Mouse (Mus musculus) heart, embryonic 12.5 days (tissue): ENCODE measurements around the gene Ciita. TPM values are rescaled to one million over a fixed set of nuclear protein-coding genes. Genes with fewer than 3 reads are reported as not detected.

ENCODE experiments used
- ATAC-seq: fragments of 200-750 bp; cut with Nextera tagmentation; 2 replicates; pipeline ENCODE4 v1.8.0; 2017; ENCODE audit warnings: moderate TSS enrichment, moderate library complexity; ENCODE audit not compliant: insufficient number of reproducible peaks, low FRiP score
- H3K27ac ChIP-seq: fragments of 300-500 bp; sonication (generic); 2 replicates; pipeline ENCODE4 v1.5.1; 2016; ENCODE audit warnings: mild to moderate bottlenecking, moderate library complexity; ENCODE audit not compliant: poor library complexity, severe bottlenecking
- H3K27me3 ChIP-seq: fragments of 300-500 bp; sonication (generic); replicated peaks from 2 replicates; pipeline ENCODE4 v1.6.1; 2016; ENCODE audit warnings: mild to moderate bottlenecking, moderate library complexity
- H3K36me3 ChIP-seq: fragments of 300-500 bp; sonication (generic); 2 replicates; pipeline ENCODE4 v1.6.1; 2016; ENCODE audit warnings: mild to moderate bottlenecking, moderate library complexity
- H3K4me1 ChIP-seq: fragments of 300-500 bp; sonication (generic); replicated peaks from 2 replicates; pipeline ENCODE4 v1.6.1; 2016; ENCODE audit warnings: mild to moderate bottlenecking
- H3K4me2 ChIP-seq: fragments of 300-500 bp; sonication (generic); 2 replicates; pipeline ENCODE4 v1.6.1; 2016; ENCODE audit warnings: mild to moderate bottlenecking, moderate library complexity
- H3K4me3 ChIP-seq: fragments of 300-500 bp; sonication (generic); 2 replicates; pipeline ENCODE4 v1.5.1; 2016; ENCODE audit warnings: mild to moderate bottlenecking
- H3K9ac ChIP-seq: fragments of 300-500 bp; sonication (generic); 2 replicates; pipeline ENCODE4 v1.6.1; 2016; ENCODE audit warnings: mild to moderate bottlenecking, moderate library complexity
- H3K9me3 ChIP-seq: fragments of 300-500 bp; sonication (generic); replicated peaks from 2 replicates; pipeline ENCODE4 v1.6.1; 2016; ENCODE audit warnings: mild to moderate bottlenecking, moderate library complexity
- WGBS: fragments of 180-500 bp; shearing (Covaris S2); methylation state at CpG from one replicate; pipeline ENCODE4 v1.1.7; 2016; 5-methylcytosine and 5-hydroxymethylcytosine counted together
- polyA plus RNA-seq: library from polyadenylated mRNA; unstranded; fragments of >200 nt; fragmentation: Nextera tagmentation; extraction: Ambion mirVana; gene quantifications from 2 replicates; pipeline ENCODE4 v1.2.1, GENCODE M21; 2016

Ciita gene
- polyA plus RNA-seq, 1 experiment from 2014 or later: 0.17 TPM

DNA sequence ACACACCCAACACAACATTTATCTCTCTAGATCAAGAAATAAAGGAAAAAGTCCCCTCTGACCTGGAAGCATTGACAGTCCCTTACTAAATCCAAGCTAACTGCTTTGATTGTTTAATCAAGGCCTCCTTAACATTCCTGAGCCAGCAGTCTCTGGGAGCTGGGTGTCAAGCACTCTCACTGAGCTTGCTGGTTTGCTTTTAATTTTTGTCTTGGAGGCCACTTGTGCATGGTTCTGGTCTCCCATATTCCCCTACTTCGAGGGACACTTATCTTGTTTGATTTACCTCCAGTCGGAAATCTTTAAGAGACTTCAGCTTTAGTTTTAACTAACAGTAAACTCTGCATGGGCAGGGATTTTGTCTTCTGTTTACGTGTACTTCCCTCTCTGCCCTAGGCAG, 4.9 kb upstream of the Ciita start:
- Histone ChIP-seq H3K27me3 (peaks cover 1% of the 10 kb centered on the region; the same call in 1 of the 2 replicates), H3K9ac (no peak overlapping the region), H3K27ac (no peak overlapping the region), H3K36me3 (no peaks in the 10 kb centered on the region), H3K9me3 (no peaks in the 10 kb centered on the region), H3K4me3 (no peak overlapping the region), H3K4me2 (no peak overlapping the region), H3K4me1 (peaks cover 12% of the 10 kb centered on the region)
- 57% methylated on average over 3 of the region's 3 CpGs for WGBS
- no peak for ATAC-seq

DNA sequence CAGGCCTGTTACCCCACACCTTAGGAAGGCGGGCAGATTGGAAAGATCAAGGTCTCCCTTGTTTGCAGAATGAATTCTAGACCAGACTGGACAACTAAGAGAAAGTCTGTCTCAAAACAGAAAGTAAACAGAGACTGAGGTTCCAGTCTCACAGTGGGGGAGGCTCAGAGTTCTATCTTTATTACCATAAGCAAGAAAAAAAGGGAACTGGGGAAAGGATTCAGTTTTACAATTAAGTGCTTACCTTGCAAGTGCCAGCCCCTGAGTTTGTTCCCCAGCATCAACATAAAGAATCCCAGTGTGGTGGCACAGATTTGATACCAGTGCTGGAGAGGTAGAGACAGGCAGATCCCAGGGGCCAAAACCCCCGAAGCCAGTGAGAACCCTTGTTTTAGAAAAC, 3.9 kb upstream of the Ciita start:
- whole genome bisulfite sequencing: 67% methylated on average over 2 of the region's 2 CpGs
- H3K27ac ChIP-seq: no peak overlapping the region

DNA sequence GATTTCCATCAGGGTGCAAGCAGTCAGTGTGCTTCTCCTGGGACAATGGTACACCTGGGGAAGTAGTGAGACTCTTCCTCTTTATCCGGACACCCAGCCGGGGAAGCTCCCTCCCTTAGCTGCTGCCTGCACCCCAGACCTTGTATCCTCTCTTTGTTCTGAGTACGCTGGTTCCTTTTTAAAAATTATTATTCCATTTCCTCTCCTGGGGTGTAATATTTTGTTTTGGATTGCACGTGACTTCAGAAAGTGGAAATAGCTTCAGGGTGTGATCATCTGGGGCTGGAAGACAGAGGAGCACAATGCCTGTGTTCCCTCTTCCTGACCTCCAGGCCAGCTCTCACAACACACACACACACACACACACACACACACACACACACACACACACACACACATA, 2.5 kb downstream of the Ciita start:
- peaks cover 13% of the 10 kb centered on the region; the same call in 1 of the 2 replicates for H3K27me3 ChIP-seq
- H3K36me3 ChIP-seq: no peaks in the 10 kb centered on the region
- H3K9ac ChIP-seq: no peak overlapping the region
- H3K9me3 ChIP-seq: no peaks in the 10 kb centered on the region
- 61% methylated on average over 4 of the region's 4 CpGs for WGBS
- ATAC-seq: no peak
- no peak overlapping the region for H3K4me2 ChIP-seq
- H3K27ac ChIP-seq: no peak overlapping the region
- H3K4me1 ChIP-seq: no peaks in the 10 kb centered on the region
- H3K4me3 ChIP-seq: no peak overlapping the region

More for the DNA sequence above, 3.9 kb upstream of the Ciita start:
- Histone ChIP-seq H3K4me3 (no peak overlapping the region), H3K27me3 (peaks cover 8% of the 10 kb centered on the region; the same call in 1 of the 2 replicates), H3K9me3 (no peaks in the 10 kb centered on the region), H3K36me3 (no peaks in the 10 kb centered on the region), H3K4me1 (peaks cover 12% of the 10 kb centered on the region), H3K9ac (no peak overlapping the region), H3K4me2 (no peak overlapping the region)
- no peak for ATAC-seq

DNA sequence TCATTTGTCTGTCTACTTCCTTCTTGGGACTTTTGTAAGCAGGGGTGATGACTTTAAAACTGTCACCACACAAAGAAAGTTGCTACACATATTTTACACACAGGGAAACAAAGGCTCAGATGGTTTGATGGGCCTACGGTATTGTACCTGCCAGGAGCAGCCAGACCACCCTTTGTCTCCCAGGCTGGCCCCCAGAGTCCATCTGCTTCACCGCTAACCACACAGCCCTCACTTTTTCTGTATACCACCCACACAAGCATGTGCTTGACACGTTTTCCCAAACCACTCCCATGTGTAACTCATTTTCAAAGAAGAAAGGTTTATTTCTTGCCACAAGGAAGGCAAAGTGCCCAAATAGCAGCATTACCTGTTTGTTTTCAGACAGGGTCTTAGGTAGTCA, 7.1 kb downstream of the Ciita start:
- H3K4me1 ChIP-seq: peaks cover 12% of the 10 kb centered on the region
- WGBS: 71% methylated on average over 3 of the region's 3 CpGs

DNA sequence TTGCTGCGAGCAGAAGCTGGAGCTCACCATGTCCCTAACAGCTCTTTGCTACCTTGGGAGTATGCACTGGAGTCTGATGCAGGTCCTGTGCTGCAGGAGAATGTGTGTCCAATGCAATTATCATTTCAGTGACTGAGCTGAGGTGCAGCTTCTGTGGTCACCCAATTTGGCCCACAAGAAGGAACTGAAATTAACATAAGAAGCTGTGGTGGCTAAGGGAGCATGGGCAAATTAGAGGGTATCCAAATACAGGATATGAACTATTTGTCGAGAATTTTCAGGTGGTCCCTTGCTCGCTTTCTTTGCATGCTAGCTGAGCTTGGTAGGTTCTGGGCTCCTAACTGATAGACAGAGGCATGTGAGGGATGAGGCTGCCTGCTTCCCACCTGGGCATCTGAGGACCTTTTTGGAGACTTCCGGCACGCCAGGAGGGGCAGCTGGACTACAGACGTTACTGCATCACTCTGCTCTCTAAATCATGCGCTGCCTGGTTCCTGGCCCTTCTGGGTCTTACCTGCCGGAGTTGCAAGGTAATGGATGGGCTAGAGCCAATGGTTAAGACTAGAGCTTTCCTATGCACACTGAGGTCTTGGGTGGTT, 8.1 kb downstream of the Ciita start:
- no peaks in the 10 kb centered on the region for H3K9me3 ChIP-seq
- H3K9ac ChIP-seq: no peak overlapping the region
- H3K27ac ChIP-seq: no peak overlapping the region
- no peak overlapping the region for H3K4me3 ChIP-seq
- no peak for ATAC-seq
- H3K4me2 ChIP-seq: no peak overlapping the region
- H3K4me1 ChIP-seq: peaks cover 12% of the 10 kb centered on the region
- peaks cover 45% of the 10 kb centered on the region for H3K27me3 ChIP-seq
- 77% methylated on average over 8 of the region's 8 CpGs for whole genome bisulfite sequencing
- H3K36me3 ChIP-seq: no peaks in the 10 kb centered on the region

More for the DNA sequence above, 7.1 kb downstream of the Ciita start:
- H3K27me3 ChIP-seq: peaks cover 45% of the 10 kb centered on the region
- H3K36me3 ChIP-seq: no peaks in the 10 kb centered on the region
- H3K27ac ChIP-seq: no peak overlapping the region
- no peak for ATAC-seq
- H3K4me2 ChIP-seq: no peak overlapping the region
- no peak overlapping the region for H3K9ac ChIP-seq
- no peak overlapping the region for H3K4me3 ChIP-seq
- no peaks in the 10 kb centered on the region for H3K9me3 ChIP-seq

DNA sequence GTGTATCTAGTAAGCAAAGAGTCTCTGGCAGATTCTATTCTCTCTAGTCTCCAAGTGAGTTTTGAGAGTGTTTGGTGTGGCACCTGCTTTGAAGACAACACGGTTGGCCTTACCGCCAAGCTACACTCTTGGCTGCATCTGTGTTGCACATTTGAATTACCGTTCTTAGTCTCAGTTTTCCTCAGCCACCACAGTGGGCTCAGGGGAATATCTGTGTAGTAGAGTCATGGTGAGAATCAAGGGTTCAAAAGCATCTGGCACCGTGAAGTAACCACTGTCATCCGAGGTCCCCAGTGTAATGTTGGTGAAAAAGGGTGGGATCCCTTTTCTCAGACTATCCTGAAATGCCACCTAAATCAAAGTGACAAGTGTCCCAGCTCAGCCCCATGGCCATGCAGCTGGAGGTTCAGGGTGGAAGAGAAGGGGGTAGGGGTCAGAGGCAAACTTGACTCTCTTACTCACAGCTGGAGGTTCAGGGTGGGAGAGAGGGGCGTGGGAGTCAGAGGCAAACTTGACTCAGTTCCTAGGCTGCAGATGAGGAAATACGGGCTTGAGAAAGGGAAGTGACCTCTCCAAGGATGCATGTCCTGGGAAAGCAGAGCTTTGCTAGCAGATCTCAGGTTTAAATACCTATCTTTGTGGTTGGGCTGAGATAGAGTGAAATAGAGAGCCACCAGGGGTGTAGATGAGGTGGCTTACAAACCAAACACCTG, 9.1 kb downstream of the Ciita start:
- peak overlapping the region; percentile 73; the same call in 1 of the 2 replicates for H3K4me2 ChIP-seq

DNA sequence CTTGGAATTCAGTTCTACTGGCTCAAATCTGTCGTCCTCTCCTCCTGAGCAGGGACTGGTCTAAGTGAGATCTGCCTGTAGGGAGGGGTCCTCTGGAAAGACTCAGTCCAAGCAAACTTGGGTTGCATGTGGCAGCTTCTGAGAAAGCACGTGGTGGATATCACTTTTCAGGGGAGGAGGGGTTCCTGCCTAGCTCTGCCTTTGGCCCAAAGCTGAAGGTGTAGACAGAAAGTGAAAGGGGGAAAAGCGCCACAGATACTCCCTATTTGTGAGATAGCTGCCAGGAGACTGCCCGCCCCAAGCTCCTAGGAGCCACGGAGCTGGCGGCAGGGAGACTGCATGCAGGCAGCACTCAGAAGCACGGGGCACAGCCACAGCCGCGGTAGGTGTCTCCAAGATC, 9.6 kb downstream of the Ciita start:
- Histone ChIP-seq H3K9ac (peak overlapping the region; percentile 44; the same call in 1 of the 2 replicates), H3K4me1 (peaks cover 12% of the 10 kb centered on the region), H3K27ac (no peak overlapping the region), H3K36me3 (no peaks in the 10 kb centered on the region), H3K9me3 (no peaks in the 10 kb centered on the region), H3K27me3 (peaks cover 51% of the 10 kb centered on the region), H3K4me2 (peak overlapping the region; percentile 73), H3K4me3 (peak overlapping the region; percentile 35)
- 3% methylated on average over 9 of the region's 9 CpGs for WGBS
- no peak for ATAC-seq

More for the DNA sequence above, 9.1 kb downstream of the Ciita start:
- H3K4me1 ChIP-seq: peaks cover 12% of the 10 kb centered on the region
- no peak for ATAC-seq
- H3K9me3 ChIP-seq: no peaks in the 10 kb centered on the region
- H3K27ac ChIP-seq: no peak overlapping the region
- WGBS: 69% methylated on average over 7 of the region's 7 CpGs
- no peaks in the 10 kb centered on the region for H3K36me3 ChIP-seq
- H3K27me3 ChIP-seq: peaks cover 51% of the 10 kb centered on the region
- H3K9ac ChIP-seq: no peak overlapping the region
- peak overlapping the region; percentile 35; the same call in 1 of the 2 replicates for H3K4me3 ChIP-seq

DNA sequence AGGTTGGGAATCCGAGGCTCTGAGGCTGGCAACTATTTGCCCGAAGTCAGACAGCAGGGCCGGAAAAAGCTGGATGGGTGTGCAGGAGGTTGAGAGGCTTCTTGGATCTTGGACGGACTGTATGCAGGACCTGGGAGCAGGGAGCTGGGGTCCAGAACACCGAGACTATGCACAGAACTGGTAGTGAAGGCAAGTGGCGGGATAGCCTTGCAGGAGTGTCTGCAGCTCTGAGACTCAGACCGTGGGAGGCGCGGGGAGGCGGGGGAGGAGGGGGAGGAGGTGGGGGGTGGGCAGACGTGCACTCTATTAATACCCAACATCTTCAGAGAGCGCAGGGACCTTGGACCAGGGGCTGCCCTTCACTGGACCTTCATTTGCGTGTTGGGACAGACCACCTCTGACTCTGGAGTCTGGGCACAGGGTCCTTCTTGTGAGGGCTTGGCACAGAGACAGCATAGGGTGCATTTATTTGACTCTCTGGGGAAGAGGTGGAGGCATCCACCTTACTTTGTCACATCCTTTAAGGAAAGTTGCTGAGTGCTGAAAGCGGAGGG, 10.1 kb downstream of the Ciita start:
- peaks cover 12% of the 10 kb centered on the region for H3K4me1 ChIP-seq
- peaks cover 51% of the 10 kb centered on the region for H3K27me3 ChIP-seq
- ATAC-seq: no peak
- 13% methylated on average over 14 of the region's 14 CpGs for WGBS
- no peaks in the 10 kb centered on the region for H3K9me3 ChIP-seq
- H3K4me3 ChIP-seq: peak overlapping the region; percentile 35
- peak overlapping the region; percentile 44; the same call in 1 of the 2 replicates for H3K9ac ChIP-seq
- H3K4me2 ChIP-seq: peak overlapping the region; percentile 73
- no peak overlapping the region for H3K27ac ChIP-seq
- no peaks in the 10 kb centered on the region for H3K36me3 ChIP-seq

DNA sequence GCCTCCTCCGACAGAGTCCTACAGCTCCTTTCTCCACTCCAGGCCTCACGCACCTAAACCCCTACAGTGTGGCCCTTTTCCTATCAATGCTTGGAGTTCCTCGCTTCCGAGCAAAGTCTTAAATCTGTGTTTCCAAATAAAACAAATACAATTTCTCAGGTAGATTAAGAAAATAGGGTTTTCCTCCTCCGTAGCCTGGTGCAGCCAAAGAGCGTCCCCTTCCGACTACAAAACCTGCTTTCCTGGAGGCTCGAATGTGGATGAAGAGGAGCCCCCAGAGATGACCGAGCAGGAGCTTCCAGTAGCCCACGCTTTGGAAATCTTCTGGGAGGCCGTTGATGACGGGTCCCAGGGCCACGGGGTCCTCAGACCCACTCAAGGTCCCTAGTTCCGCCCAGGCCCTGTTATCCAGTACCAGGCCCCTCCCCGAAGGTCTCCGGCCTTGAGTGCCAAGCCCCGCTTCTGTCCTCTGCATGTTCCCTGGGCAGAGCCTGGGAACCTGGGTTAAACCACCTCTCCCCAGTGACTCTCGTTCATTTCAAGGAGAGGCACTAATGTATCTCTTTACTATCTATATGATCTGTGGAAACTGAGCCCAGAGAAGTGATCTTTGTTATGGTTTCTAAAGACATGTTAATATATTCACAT, 10.8 kb downstream of the Ciita start:
- H3K9me3 ChIP-seq: no peaks in the 10 kb centered on the region
- no peaks in the 10 kb centered on the region for H3K36me3 ChIP-seq
- 67% methylated on average over 18 of the region's 18 CpGs for WGBS
- H3K27ac ChIP-seq: no peak overlapping the region
- no peak overlapping the region for H3K9ac ChIP-seq
- H3K4me1 ChIP-seq: peaks cover 12% of the 10 kb centered on the region
- H3K4me2 ChIP-seq: peak overlapping the region; percentile 73; the same call in 1 of the 2 replicates
- H3K27me3 ChIP-seq: peaks cover 51% of the 10 kb centered on the region
- no peak for ATAC-seq
- no peak overlapping the region for H3K4me3 ChIP-seq

DNA sequence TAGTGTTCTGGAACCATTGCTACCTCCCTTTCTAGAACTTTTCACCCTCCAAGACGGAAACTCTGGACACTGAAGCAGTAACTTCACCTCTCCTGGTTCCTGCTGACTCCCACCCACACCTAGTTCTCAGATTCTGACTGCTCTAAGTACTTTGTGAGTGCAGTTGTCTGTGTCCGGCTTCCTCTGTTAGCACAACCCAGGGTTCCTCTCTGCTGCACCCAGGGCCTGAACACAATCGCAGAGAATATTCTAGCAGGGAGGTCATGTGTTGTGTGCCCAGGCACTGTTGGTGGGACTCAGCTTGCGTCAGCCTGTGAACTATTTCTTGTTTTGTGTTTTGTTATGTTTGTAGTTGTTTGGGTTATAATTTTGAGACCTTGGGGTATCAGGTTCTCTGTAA, 11.9 kb downstream of the Ciita start:
- Histone ChIP-seq H3K36me3 (no peaks in the 10 kb centered on the region), H3K9ac (no peak overlapping the region), H3K27ac (no peak overlapping the region), H3K27me3 (peaks cover 53% of the 10 kb centered on the region), H3K4me1 (peaks cover 12% of the 10 kb centered on the region), H3K4me3 (no peak overlapping the region), H3K4me2 (no peak overlapping the region), H3K9me3 (no peaks in the 10 kb centered on the region)
- no peak for ATAC-seq
- WGBS: 73% methylated on average over 4 of the region's 4 CpGs

DNA sequence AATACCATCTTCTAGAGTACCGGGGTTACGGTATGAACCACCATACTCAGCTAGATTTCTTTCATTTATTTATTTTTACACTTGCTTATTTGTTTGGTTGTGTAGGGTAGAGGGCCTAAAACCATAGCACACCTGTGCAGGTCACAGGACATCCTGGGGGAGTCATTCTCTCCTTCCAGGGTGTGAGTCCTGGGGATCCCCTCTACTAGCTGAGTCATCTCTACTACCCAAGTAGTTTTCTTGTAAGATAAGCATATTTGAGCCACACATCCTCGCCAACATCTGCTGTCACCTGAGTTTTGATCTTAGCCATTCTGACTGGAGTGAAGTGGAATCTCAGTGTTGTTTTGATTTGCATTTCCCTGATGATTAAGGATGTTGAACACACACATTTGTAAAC, 12.7 kb downstream of the Ciita start:
- no peak overlapping the region for H3K9ac ChIP-seq
- H3K27ac ChIP-seq: no peak overlapping the region
- H3K4me2 ChIP-seq: no peak overlapping the region
- H3K36me3 ChIP-seq: no peaks in the 10 kb centered on the region
- peaks cover 47% of the 10 kb centered on the region for H3K27me3 ChIP-seq
- WGBS: 78% methylated on average over 3 of the region's 3 CpGs
- peaks cover 12% of the 10 kb centered on the region for H3K4me1 ChIP-seq
- H3K4me3 ChIP-seq: no peak overlapping the region
- no peak for ATAC-seq
- H3K9me3 ChIP-seq: no peaks in the 10 kb centered on the region
